Mouse (Mus musculus): ENCODE results near the gene Cebpb. TPM values are rescaled to one million over a fixed set of nuclear protein-coding genes. Genes with fewer than 3 reads are reported as not detected.

Gene Cebpb
- total RNA-seq, 2 experiments from 2014 or later: 15.9 to 16.6 TPM

DNA sequence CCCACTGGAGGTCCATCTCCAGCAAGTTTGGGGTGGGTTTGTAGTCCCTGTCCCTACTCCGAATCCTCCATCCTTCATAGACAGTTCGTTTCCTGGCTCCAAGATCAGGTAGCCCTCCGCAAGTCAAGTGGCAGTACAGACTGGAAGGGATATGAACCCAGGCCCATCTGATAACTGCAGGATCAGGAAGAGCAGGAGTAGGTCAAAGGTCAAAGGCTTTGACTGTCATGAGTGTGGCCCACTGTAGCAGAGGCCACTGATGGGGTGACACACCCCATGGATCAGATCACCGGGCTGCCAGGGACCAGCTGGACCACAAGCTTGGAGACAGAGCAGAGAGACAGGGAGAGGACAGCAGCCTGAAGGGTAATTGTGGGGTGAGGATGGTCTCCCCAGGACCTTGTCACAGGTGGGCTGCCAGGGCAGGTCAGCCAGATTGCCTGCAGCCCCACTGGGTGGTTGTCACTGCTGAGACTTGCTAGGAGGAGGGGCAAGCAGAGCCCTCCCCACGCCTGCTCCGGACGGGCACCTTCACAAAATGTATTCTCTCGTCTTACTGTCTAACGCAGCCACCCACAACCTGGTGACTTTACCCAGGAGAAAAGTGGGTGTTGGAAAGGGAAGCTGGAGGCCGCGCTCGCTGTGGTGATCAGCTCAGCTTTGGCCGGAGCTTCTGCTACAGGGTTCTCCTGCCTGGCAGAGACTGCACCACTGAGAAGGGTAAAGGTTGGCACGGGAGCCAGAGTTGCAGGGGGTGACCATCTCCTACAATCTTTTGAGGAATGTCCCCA lies 3.4 kb downstream of the Cebpb start:
- no peak for DNase-seq

DNA sequence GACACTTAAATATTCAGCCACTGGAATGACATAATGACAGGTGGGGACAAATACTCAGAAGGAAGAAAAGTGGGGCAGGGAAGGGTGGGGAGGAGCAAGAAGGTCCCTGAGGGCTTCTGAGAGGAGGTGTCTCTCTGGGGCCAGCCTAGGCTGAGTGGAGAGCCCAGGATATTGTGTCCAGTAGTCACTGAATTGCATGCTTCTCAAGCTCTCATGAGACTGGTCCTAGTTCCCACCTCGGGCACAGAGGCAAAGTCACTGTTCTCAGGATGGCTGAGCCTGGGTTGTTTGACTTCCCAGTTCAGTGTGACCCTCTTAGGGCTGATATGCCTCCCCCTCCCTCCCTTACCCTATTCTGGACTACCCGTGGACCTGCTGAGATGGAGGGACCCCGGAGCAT lies 4.1 kb downstream of the Cebpb start:
- DNase-seq: no peak

DNA sequence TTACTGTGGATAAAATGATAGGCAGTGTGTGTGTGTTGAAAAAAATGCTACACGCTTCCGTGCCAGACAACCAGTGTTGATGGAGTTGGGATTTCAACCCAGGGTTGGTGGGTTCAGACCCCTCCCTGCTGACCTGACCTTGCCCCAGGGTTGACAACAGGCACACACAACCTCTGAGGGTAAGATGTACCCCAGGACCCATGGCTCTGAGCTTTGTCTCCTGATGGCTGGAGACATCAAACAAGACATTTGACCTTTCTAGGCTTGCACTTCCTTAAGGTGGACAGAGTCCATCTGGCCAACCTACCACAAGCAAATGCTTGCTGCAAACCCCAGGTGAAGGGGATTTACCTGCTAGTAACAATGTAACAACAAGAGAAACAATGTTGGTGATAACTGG lies 4.8 kb downstream of the Cebpb start:
- no peak for DNase-seq

DNA sequence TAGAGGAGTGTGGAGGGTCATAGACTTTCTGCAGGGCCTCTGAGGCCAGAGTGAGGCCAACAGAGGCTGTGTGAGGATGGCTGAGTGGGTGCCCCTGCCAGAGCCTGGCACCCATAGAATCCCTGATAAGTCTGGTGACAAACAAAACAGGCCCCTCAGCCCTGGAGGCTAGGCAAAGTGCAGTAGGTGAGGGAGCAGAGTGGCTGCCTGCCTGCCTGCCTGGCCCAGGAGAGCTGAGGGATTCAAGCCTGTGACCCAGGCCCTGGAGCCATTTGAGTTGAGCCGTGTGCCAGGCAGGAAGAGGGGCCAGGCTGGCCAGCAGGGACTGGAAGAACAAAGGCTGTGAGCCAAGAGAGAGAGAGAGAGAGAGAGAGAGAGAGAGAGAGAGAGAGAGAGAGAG lies 5.5 kb downstream of the Cebpb start:
- DNase-seq: no peak

- DNase-seq: no peak
Measured at GRCm38 (mm10) chr2:167694963-167695362, 6.2 kb downstream of the Cebpb start.

- no peak for DNase-seq
Measured at GRCm38 (mm10) chr2:167695491-167695890, 6.8 kb downstream of the Cebpb start.

DNA sequence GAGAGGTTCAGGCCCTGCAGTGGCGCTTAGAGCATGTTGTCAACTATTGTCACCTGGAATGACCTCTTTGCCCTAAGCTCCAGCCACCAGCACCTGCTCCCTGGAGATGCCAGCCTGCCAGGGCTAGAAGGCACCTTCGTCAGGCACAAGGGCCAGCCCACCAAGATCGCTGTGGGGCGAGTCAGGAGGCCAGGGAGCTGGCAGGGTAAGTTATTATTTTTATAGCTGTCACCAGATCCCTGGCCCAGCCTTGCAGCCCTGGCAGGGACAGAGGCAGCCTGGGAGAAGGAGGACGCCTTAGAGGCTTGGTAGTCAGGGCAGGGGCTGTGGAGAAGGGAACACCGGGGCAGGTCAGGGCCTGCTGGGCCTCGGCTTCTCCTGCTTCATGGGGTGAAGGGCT lies 7.4 kb downstream of the Cebpb start:
- DNase-seq: peak; percentile 52

DNA sequence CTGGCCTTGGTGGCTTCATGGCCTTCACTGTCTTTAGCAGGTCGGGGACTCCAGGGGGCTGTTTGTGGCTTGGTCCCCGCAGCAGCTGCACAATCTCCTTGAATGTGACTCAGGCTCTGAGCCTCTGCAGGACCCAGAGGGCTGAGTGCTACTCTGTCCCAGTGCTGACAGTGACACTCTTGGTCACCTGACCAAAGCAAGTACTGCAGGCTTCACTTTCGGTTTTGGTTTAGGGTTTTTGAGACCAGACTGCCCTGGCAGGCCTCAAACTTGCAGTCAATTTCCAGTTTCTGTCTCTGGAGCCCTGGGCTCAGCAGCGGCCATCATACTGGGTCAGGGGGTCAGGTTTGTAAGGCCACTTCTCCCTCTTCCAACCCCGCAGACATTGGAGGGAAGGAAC lies 9.2 kb downstream of the Cebpb start:
- peak; percentile 60 for DNase-seq

GRCm38 (mm10) chr2:167700018-167700417 lies 11.3 kb downstream of the Cebpb start:
- no peak for DNase-seq

GRCm38 (mm10) chr2:167701472-167701871 lies 12.8 kb downstream of the Cebpb start:
- no peak for DNase-seq

DNA sequence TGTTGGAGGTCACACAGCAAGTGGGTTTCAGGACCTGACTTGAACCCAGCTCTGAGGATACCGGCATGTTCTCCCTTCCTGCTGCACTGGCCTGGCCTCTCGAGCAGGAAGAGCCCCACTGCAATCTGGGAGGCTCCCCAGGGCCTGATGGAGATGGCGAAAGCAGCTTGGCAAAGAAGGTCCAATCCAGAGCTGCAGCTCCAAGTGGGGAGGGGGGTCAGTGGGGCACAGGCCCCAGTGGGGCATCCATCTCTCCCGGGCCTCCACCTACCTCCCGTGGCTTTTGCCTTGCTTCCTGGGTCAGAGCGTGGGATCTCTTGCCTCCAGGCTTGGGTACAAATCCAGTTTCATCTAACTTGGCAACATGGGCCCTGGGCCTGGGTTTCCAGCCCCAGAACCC lies 13.4 kb downstream of the Cebpb start:
- no peak for DNase-seq

DNA sequence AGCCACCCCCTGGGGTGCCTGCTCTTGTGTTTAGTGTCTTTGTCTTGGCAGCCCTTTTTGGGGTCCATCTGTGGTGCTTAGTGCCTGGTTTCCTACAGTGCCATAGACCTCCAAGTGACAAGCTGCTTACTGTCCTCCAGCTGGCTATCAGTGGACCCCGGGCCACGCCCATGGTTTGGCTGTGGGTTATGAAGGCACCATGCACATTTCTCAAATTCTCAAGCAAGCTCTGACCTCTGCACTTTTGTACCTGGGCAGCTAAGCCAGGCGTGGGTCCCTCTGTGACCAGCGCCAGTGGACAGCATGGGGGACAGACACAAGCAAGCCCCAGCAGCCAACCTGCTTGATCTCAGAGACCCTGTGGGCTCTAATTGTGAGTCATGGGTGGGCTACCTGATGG lies 15.7 kb downstream of the Cebpb start:
- no peak for DNase-seq

GRCm38 (mm10) chr2:167706183-167706939 lies 17.6 kb downstream of the Cebpb start:
- DNase-seq: no peak

GRCm38 (mm10) chr2:167708373-167708772 lies 19.7 kb downstream of the Cebpb start:
- DNase-seq: no peak

GRCm38 (mm10) chr2:167709969-167710368 lies 21.3 kb downstream of the Cebpb start:
- no peak for DNase-seq

DNA sequence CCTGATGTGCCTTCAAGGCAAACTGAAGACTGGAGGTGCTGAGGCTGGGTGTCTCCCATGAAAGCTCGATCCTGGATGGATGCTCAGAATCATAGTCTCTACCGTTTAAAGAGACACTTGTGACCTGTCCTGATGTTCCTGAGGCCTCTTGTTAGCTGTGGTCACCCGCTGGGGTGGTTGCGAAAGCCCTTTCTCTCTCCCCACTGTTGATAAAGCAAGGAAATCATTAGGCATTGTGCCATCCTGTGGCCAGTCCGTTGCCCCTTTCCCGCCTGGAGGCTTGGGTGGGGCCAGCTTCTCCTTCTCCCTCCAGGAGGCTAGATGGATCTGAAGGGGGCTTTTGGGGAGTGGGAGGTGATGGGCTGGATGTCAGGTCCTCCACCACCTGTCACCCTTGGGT lies 21.9 kb downstream of the Cebpb start:
- no peak for DNase-seq

DNA sequence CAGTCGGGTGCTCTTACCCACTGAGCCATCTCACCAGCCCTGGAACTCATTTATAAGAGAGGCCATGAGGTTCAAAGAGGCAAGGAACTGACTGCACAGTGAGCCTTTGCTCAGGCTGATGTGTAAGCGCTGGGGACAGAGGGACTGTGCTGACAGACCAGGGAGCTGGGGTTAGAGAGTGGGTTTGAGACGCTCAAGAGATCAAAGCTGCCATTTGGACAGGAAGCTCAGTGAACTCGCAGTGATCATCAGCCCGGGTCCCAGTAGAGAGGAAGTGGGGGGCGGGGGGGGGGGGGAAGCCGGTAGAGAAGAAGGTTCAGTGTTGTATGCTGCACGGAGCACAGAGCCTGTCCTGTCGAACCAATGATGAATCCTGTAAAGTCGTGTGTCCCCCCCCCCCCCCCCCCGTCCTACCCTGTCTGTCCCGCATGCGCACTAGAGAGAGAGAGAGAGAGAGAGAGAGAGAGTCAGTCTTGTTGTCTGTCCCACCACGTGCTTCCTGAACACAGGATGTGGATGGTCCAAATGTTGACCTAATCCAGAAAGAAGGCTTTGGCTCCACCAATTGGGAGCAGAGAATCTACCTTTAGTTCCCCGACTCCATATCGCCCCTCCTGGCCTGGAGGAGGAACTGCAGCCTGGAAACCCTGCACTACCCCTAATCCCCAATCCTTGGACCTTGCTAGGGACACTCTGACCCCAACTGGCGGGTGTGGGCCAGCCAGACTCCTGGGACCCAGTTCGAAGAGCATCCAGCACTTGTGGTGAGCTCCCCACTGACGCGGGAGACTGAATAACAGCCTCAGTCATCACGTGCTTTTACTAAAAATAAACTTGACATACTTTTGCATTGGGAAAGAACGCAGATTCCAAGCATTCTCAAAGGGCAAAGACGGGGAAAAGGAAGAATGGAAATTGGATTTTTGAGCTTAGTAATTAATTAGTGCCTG lies 24.4 kb downstream of the Cebpb start:
- DNase-seq: peak; percentile 61

DNA sequence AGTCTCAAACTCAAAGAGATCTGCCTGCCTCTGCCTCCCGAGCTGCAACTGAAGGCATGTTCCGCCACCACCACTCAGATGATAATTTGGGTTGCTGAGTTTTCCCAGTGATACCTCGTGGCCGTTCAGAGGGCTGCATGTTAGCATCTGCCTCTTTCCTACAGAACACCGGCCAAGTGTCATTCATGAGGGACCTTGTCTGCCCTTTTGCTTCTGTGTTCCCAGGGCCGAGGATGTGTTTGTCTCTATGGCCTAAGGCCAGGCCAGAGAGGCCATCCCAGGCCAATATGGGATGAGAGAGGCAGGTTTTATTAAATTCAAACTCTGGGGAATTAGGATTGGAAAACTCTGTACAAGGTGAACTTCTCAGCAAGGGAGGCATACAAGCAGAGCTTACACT lies 25.6 kb downstream of the Cebpb start:
- DNase-seq: no peak

GRCm38 (mm10) chr2:167715008-167715407 lies 26.3 kb downstream of the Cebpb start:
- DNase-seq: no peak

- no peak for DNase-seq
Measured at GRCm38 (mm10) chr2:167717208-167717607, 28.5 kb downstream of the Cebpb start.

- no peak for DNase-seq
Measured at GRCm38 (mm10) chr2:167719520-167719919, 30.8 kb downstream of the Cebpb start.

DNA sequence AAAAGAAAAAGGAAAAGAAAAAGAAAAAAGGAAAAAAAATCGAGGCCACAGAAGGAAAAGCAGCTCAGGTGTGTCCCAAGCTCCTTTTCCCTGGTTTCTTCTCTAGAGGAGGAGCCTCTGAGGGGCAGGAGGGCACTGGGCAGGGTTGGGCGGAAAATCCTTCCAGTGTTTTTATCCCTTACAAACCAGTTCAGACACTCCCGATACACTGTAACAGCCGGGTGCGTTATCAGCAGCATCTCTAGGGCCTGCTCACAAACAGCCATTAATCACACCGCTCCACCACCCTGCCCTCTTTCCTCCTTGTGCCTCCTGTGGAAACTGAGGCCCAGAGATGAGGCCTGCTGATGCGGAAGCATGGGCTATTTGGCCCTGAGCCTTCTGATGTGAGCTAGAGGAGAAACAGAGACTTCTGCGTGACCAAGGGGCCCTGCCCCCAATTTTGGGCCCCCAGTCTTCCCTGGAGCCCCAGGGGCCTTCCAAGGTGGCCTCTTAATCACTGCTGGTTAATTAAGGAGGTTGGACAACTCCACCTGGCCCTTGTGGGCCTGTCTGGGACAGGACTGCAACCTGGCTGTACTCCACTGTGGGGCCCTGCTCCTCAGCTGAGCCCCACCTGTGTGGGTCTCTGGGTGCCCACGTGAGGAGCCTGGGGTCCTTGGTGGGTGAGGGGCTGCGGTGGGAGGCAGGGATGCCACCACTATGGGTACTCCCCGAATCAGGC lies 32.6 kb downstream of the Cebpb start:
- no peak for DNase-seq

Data from heart, postnatal 4 days (tissue).